Mouse (Mus musculus): ENCODE measurements around the gene Wwtr1. TPM values are rescaled to one million over a fixed set of nuclear protein-coding genes. Genes with fewer than 3 reads are reported as not detected.

The Wwtr1 gene
- total RNA-seq, 2 experiments from 2014 or later, result 22.4 to 31.7 TPM

GRCm38 (mm10) chr3:57580426-57581195 is 4.9 kb upstream of the Wwtr1 start:
- DNase-seq, result no peak
- intact Hi-C loops (cut with DNase I), result no loop called here
- Histone ChIP-seq H3K4me3 (no peak overlapping the region), H3K27ac (no peak overlapping the region)
- no peak for TF ChIP-seq CTCF (IDR thresholded peaks at IDR 0.05)

GRCm38 (mm10) chr3:57576056-57576824 is 530 bp upstream of the Wwtr1 start:
- H3K4me3 ChIP-seq, result peak overlapping the region; percentile 88
- intact Hi-C loops (cut with DNase I), result loop anchor here (5.0 kb wide), 2 partner anchors 46 to 64 kb away; no protein-coding TSS in a partner anchor
- peak; percentile 54 for TF ChIP-seq CTCF (IDR thresholded peaks at IDR 0.05)
- DNase-seq, result peak; percentile 84
- H3K27ac ChIP-seq, result peak overlapping the region; percentile 98

GRCm38 (mm10) chr3:57574885-57575659 is 638 bp downstream of the Wwtr1 start:
- Histone ChIP-seq H3K4me3 (peak overlapping the region; percentile 88), H3K27ac (peak overlapping the region; percentile 98)
- TF ChIP-seq CTCF (IDR thresholded peaks at IDR 0.05), result peak; percentile 25; the same call in 1 of the 2 replicates
- peak; percentile 71 for DNase-seq
- intact Hi-C loops (cut with DNase I), result loop anchor here (2.0 to 5.0 kb wide), 3 partner anchors 47 to 104 kb away; no protein-coding TSS in a partner anchor

- TF ChIP-seq CTCF (IDR thresholded peaks at IDR 0.05), result no peak
- intact Hi-C loops (cut with DNase I), result loop anchor here (2.0 kb wide), 1 partner anchor 103 kb away; no protein-coding TSS in a partner anchor
- DNase-seq, result no peak
- Histone ChIP-seq H3K4me3 (peak overlapping the region; percentile 88), H3K27ac (peak overlapping the region; percentile 98)
Observed at GRCm38 (mm10) chr3:57573898-57574570, 1.7 kb downstream of the Wwtr1 start.

- Histone ChIP-seq H3K4me3 (peak overlapping the region; percentile 88), H3K27ac (peak overlapping the region; percentile 98)
- TF ChIP-seq CTCF (IDR thresholded peaks at IDR 0.05), result no peak
- DNase-seq, result no peak
- intact Hi-C loops (cut with DNase I), result no loop called here
Observed at GRCm38 (mm10) chr3:57572331-57572975, 3.3 kb downstream of the Wwtr1 start.

- TF ChIP-seq CTCF (IDR thresholded peaks at IDR 0.05), result no peak
- intact Hi-C loops (cut with DNase I), result no loop called here
- H3K4me3 ChIP-seq, result no peak overlapping the region
- no peak overlapping the region for H3K27ac ChIP-seq
- DNase-seq, result no peak
Observed at GRCm38 (mm10) chr3:57566655-57567054, 9.1 kb downstream of the Wwtr1 start.

- TF ChIP-seq CTCF (IDR thresholded peaks at IDR 0.05), result no peak
- intact Hi-C loops (cut with DNase I), result no loop called here
- Histone ChIP-seq H3K27ac (no peak overlapping the region), H3K4me3 (no peak overlapping the region)
- DNase-seq, result no peak
Observed at GRCm38 (mm10) chr3:57563627-57564026, 12.1 kb downstream of the Wwtr1 start.

- peak overlapping the region; percentile 16; the same call in 1 of the 2 replicates for H3K27ac ChIP-seq
- no peak for DNase-seq
- no peak overlapping the region for H3K4me3 ChIP-seq
- intact Hi-C loops (cut with DNase I), result no loop called here
- TF ChIP-seq CTCF (IDR thresholded peaks at IDR 0.05), result no peak
Observed at GRCm38 (mm10) chr3:57562996-57563506, 12.7 kb downstream of the Wwtr1 start.

- no peak for DNase-seq
- no peak for TF ChIP-seq CTCF (IDR thresholded peaks at IDR 0.05)
Observed at GRCm38 (mm10) chr3:57558761-57559160, 16.9 kb downstream of the Wwtr1 start.

GRCm38 (mm10) chr3:57557408-57557807 is 18.3 kb downstream of the Wwtr1 start:
- H3K4me3 ChIP-seq, result no peak overlapping the region
- no peak for DNase-seq
- intact Hi-C loops (cut with DNase I), result no loop called here
- TF ChIP-seq CTCF (IDR thresholded peaks at IDR 0.05), result no peak
- H3K27ac ChIP-seq, result no peak overlapping the region

More at GRCm38 (mm10) chr3:57558761-57559160, 16.9 kb downstream of the Wwtr1 start:
- no peak overlapping the region for H3K27ac ChIP-seq
- H3K4me3 ChIP-seq, result no peak overlapping the region
- intact Hi-C loops (cut with DNase I), result no loop called here

- no peak for TF ChIP-seq CTCF (IDR thresholded peaks at IDR 0.05)
- DNase-seq, result no peak
- Histone ChIP-seq H3K27ac (no peak overlapping the region), H3K4me3 (no peak overlapping the region)
- intact Hi-C loops (cut with DNase I), result no loop called here
Observed at GRCm38 (mm10) chr3:57555560-57555959, 20.1 kb downstream of the Wwtr1 start.
